Mouse (Mus musculus) intestine, postnatal 0 days (tissue): ENCODE data around the gene Frs3. TPM values are rescaled to one million over a fixed set of nuclear protein-coding genes. Genes with fewer than 3 reads are reported as not detected.
A peak's percentile ranks its signal among the peaks of the same experiment; 100 is the strongest.

Experiments used
- ATAC-seq: fragments of 200-750 bp; cut with Nextera tagmentation; 2 replicates; pipeline ENCODE4 v1.8.0; 2017; ENCODE audit warnings: mild to moderate bottlenecking, moderate TSS enrichment, moderate library complexity
- H3K27ac ChIP-seq: fragments of 300-500 bp; sonication (generic); 2 replicates; pipeline ENCODE4 v1.5.1; 2014; ENCODE audit warnings: mild to moderate bottlenecking, low read depth, low read length, moderate library complexity
- H3K27me3 ChIP-seq: fragments of 300-500 bp; sonication (generic); replicated peaks from 2 replicates; pipeline ENCODE4 v1.6.1; 2014; ENCODE audit warnings: low read length, mixed read lengths; ENCODE audit not compliant: control insufficient read depth, insufficient read depth
- H3K36me3 ChIP-seq: fragments of 300-500 bp; sonication (generic); 2 replicates; pipeline ENCODE4 v1.6.1; 2014; ENCODE audit warnings: mild to moderate bottlenecking, moderate library complexity; ENCODE audit not compliant: control insufficient read depth, insufficient read depth
- H3K4me1 ChIP-seq: fragments of 300-500 bp; sonication (generic); replicated peaks from 2 replicates; pipeline ENCODE4 v1.6.1; 2014; ENCODE audit warnings: antibody characterized with exemption, low read length, mixed read lengths; ENCODE audit not compliant: control insufficient read depth, insufficient read depth
- H3K4me2 ChIP-seq: fragments of 300-500 bp; sonication (generic); replicated peaks from 2 replicates; pipeline ENCODE4 v1.6.1; 2014; ENCODE audit warnings: low read depth, mild to moderate bottlenecking, moderate library complexity
- H3K4me3 ChIP-seq: fragments of 300-500 bp; sonication (generic); 2 replicates; pipeline ENCODE4 v1.5.1; 2014; ENCODE audit warnings: low read depth, low read length
- H3K9ac ChIP-seq: fragments of 300-500 bp; sonication (generic); 2 replicates; pipeline ENCODE4 v1.6.1; 2014; ENCODE audit warnings: mild to moderate bottlenecking, low read depth, low read length
- H3K9me3 ChIP-seq: fragments of 300-500 bp; sonication (generic); 2 replicates; pipeline ENCODE4 v1.6.1; 2016; ENCODE audit warnings: mixed run types; ENCODE audit not compliant: control insufficient read depth
- CTCF ChIP-seq: sonication (generic); IDR thresholded peaks from 2 replicates; pipeline ENCODE4 v1.5.1; 2016; ENCODE audit warnings: low read depth, mild to moderate bottlenecking, control low read depth, antibody characterized with exemption, moderate library complexity
- WGBS: fragments of 180-500 bp; shearing (Covaris S2); extraction: QIAGEN DNeasy Blood & Tissue Kit; methylation state at CpG from one replicate; pipeline ENCODE4 v1.1.7; 2014; 5-methylcytosine and 5-hydroxymethylcytosine counted together
- polyA plus RNA-seq: library from polyadenylated mRNA; unstranded; fragments of >200 nt; fragmentation: Nextera tagmentation; extraction: Ambion mirVana; gene quantifications from 2 replicates; pipeline ENCODE4 v1.2.1, GENCODE M21; 2015

Frs3 gene
- polyA plus RNA-seq, 1 experiment from 2014 or later = 2.9 TPM

- peak; percentile 65 for TF ChIP-seq CTCF
- 37% methylated on average over 16 of the region's 16 CpGs for WGBS
Observed at GRCm38 (mm10) chr17:47742991-47743734, 54.3 kb downstream of the Frs3 start.

GRCm38 (mm10) chr17:47744086-47744485, 55.3 kb downstream of the Frs3 start:
- no peak overlapping the region for H3K27ac ChIP-seq
- H3K9me3 ChIP-seq = no peaks in the 10 kb centered on the region
- H3K4me3 ChIP-seq = no peak overlapping the region
- no peak overlapping the region for H3K9ac ChIP-seq
- no peak for ATAC-seq
- no peak for TF ChIP-seq CTCF
- no peak overlapping the region for H3K4me2 ChIP-seq
- no peaks in the 10 kb centered on the region; the same call in 1 of the 2 replicates for H3K36me3 ChIP-seq
- no peaks in the 10 kb centered on the region for H3K27me3 ChIP-seq
- WGBS = 93% methylated on average over 14 of the region's 14 CpGs
- peaks cover 7% of the 10 kb centered on the region; the same call in 1 of the 2 replicates for H3K4me1 ChIP-seq

More at GRCm38 (mm10) chr17:47742991-47743734, 54.3 kb downstream of the Frs3 start:
- H3K36me3 ChIP-seq = no peaks in the 10 kb centered on the region; the same call in 1 of the 2 replicates
- no peak for ATAC-seq
- H3K4me2 ChIP-seq = no peak overlapping the region
- no peak overlapping the region for H3K4me3 ChIP-seq
- H3K9me3 ChIP-seq = no peaks in the 10 kb centered on the region
- 0 out of 2 replicates have a peak, but pooled peaks cover under 1% of the 10 kb centered on the region for H3K4me1 ChIP-seq
- no peak overlapping the region for H3K27ac ChIP-seq
- no peaks in the 10 kb centered on the region for H3K27me3 ChIP-seq
- no peak overlapping the region for H3K9ac ChIP-seq

GRCm38 (mm10) chr17:47744746-47745368, 56.0 kb downstream of the Frs3 start:
- no peak overlapping the region for H3K27ac ChIP-seq
- ATAC-seq = no peak
- H3K27me3 ChIP-seq = no peaks in the 10 kb centered on the region
- H3K4me3 ChIP-seq = no peak overlapping the region
- H3K4me2 ChIP-seq = no peak overlapping the region
- no peak overlapping the region for H3K9ac ChIP-seq
- WGBS = 89% methylated on average over 10 of the region's 10 CpGs
- H3K9me3 ChIP-seq = no peaks in the 10 kb centered on the region
- H3K4me1 ChIP-seq = peaks cover 7% of the 10 kb centered on the region; the same call in 1 of the 2 replicates
- peak; percentile 58 for TF ChIP-seq CTCF
- H3K36me3 ChIP-seq = no peaks in the 10 kb centered on the region; the same call in 1 of the 2 replicates

- TF ChIP-seq CTCF = no peak
- H3K27ac ChIP-seq = peak overlapping the region; percentile 70
- peaks cover 7% of the 10 kb centered on the region; the same call in 1 of the 2 replicates for H3K4me1 ChIP-seq
- H3K4me2 ChIP-seq = peak overlapping the region; percentile 41
- H3K36me3 ChIP-seq = no peaks in the 10 kb centered on the region; the same call in 1 of the 2 replicates
- ATAC-seq = peak; percentile 31
- no peak overlapping the region for H3K4me3 ChIP-seq
- no peaks in the 10 kb centered on the region for H3K9me3 ChIP-seq
- H3K9ac ChIP-seq = no peak overlapping the region
- no peaks in the 10 kb centered on the region for H3K27me3 ChIP-seq
- WGBS = 30% methylated on average over 14 of the region's 14 CpGs
Observed at GRCm38 (mm10) chr17:47748791-47749553, 60.1 kb downstream of the Frs3 start.

GRCm38 (mm10) chr17:47749626-47750025, 60.8 kb downstream of the Frs3 start:
- TF ChIP-seq CTCF = no peak
- no peak overlapping the region for H3K4me3 ChIP-seq
- ATAC-seq = no peak
- H3K9me3 ChIP-seq = no peaks in the 10 kb centered on the region
- H3K27ac ChIP-seq = peak overlapping the region; percentile 70
- H3K36me3 ChIP-seq = no peaks in the 10 kb centered on the region
- 56% methylated on average over 3 of the region's 3 CpGs for WGBS
- H3K4me2 ChIP-seq = peak overlapping the region; percentile 41
- peaks cover 12% of the 10 kb centered on the region; the same call in 1 of the 2 replicates for H3K4me1 ChIP-seq
- H3K27me3 ChIP-seq = no peaks in the 10 kb centered on the region
- H3K9ac ChIP-seq = no peak overlapping the region

GRCm38 (mm10) chr17:47750101-47750500, 61.3 kb downstream of the Frs3 start:
- Histone ChIP-seq H3K4me3 (no peak overlapping the region), H3K9ac (no peak overlapping the region), H3K9me3 (no peaks in the 10 kb centered on the region), H3K27ac (peak overlapping the region; percentile 41), H3K4me1 (peaks cover 13% of the 10 kb centered on the region; the same call in 1 of the 2 replicates), H3K36me3 (no peaks in the 10 kb centered on the region), H3K4me2 (no peak overlapping the region; the same call in 1 of the 2 replicates), H3K27me3 (no peaks in the 10 kb centered on the region)
- ATAC-seq = no peak
- WGBS = 37% methylated on average over 6 of the region's 6 CpGs
- TF ChIP-seq CTCF = no peak
